Mouse (Mus musculus) adrenal gland, postnatal 25 days (tissue): ENCODE data around the gene Lpar4. TPM values are rescaled to one million over a fixed set of nuclear protein-coding genes. Genes with fewer than 3 reads are reported as not detected.

Experiments
- DNase-seq: peaks from one replicate; pipeline ENCODE4 v3.0.0; 2021; ENCODE audit warnings: mixed read lengths
- long read RNA-seq: library from polyadenylated mRNA; stranded (forward); transcript quantifications from one replicate; pipeline ENCODE4 v2.0.0, GENCODE M21; 2021
- total RNA-seq: library from RNA; stranded (reverse); gene quantifications from 2 replicates; pipeline ENCODE4 v1.2.3, GENCODE M21; 2021

Lpar4 gene
- total RNA-seq: 1.4 and 2.0 TPM in 2 replicates
- long read RNA-seq, full-length matches to known transcripts: 1 of 1 reads
- long read RNA-seq, partial matches to known transcripts: 0 of 1 reads
- long read RNA-seq, other reads (novel, unspliced or antisense): 0 of 1 reads

DNA sequence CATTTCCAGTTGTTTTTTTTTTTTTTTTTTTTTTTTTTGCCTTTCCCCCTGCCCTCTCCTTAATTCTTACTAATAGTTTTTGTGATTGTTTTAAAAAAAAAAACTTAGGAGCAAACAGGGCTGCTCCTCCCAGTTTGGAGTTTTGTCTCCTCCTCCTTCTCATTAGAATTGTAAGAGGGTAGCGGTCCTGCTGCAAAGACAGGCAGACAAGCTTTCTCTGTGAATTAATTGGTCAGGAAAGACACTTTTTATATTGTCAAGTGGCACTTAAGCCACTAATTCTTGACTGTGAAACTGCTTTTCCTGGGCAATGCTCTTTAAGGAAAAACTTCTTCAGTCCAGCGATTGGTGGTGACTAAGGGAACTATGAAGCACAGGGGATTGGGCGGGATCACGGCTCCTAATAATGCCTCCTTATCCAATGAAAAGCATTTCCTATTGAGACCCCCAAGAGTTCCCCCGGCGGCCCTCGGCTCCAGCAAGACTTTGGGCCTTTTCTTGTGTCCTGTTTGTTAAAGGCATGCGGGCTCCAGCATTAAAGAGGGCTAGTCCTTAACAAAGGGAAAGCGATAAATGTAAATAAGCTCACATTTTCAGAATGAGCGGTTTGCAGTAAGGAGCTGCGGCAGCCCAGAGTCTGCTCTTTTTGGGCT, at the start of gene Lpar4:
Lpar4 (plus strand) TSS at position 451 of the 653 bp plus-strand sequence.
- DNase-seq: peak; percentile 2

GRCm38 (mm10) chrX:106871426-106871825, 49.0 kb upstream of the Lpar4 start:
- DNase-seq: no peak

- DNase-seq: no peak
Measured at GRCm38 (mm10) chrX:106871894-106872293, 48.5 kb upstream of the Lpar4 start.

DNA sequence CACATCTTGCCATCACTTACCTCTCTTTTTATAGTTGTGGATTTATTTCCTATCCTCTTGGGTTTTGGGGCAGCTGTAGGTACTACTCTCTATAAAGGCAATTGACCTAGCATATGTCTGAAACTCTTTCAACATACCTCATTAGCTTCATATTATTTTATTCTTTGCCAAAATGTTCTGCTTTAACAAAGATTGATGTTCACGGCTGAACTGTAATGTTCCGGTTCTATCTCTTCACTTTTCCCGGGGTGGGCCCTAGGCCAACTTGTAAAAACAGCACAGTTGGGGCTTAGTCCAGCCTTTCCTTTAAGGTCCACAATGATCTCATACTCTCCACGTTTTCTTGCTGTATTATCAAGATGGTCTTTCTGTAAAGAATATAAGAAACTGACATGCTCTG, 48.1 kb upstream of the Lpar4 start:
- DNase-seq: no peak

DNA sequence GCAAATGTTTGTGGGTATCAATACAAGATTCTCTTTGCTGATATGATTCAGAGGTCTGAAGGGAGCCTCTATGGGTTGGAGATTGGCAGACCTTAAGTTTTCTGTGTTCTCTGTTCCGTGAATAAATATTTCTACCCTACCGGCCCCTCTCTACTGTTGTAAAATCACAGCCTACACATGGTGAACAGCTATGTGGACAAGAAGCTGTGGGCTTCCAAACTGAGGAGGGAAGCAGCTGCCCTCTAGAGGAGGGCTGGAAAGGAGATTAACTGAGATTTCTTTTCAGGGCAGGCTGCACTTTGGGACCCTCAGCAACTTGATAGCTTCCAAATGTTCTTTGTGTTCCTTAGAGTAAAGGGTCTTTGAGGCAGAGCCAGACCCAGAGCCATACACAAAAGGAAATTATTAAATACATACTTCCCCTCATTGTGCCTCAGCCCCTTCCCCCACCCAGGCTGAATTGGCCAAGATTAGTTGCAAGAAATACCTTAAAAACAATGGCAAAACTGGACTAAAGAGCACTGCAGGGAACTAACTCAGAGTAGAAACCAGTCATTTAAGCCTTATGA, 22.6 kb upstream of the Lpar4 start:
- DNase-seq: no peak

DNA sequence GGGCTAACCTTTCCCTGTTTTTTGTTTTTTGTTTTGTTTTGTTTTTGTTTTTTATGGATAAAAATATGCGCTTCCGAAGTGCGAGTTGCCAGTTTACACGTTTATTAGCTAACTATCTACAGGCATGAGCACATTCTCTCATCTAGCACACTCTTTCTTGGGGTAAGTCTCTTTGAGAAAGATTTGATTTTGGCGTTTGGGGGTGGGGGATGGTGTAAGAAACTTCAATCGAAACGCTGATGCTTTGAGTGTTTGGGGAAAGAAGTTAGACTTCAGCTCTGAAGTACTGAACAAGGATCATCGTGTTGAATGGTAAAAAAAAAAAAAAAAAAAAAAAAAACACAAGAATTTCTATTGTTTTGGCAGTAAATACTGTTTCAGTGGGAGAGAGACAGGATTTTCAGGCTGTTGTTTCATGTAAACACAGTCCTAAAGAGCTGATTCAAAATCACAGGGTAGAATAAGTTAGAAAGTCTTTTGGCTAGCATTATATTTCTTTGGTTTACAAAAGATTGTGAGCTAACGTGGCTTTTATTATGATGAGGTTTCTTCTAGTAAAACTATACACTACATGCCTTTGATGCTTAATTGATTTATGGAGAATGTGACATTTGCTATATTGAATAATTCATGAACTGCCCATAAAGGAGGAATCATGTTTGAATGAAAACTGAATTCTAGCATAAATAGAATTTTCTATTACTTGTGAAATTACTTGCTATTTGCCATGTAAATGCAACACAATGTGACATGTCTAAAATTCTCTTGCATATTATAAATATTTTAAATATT, 599 bp downstream of the Lpar4 start:
- DNase-seq: no peak

DNA sequence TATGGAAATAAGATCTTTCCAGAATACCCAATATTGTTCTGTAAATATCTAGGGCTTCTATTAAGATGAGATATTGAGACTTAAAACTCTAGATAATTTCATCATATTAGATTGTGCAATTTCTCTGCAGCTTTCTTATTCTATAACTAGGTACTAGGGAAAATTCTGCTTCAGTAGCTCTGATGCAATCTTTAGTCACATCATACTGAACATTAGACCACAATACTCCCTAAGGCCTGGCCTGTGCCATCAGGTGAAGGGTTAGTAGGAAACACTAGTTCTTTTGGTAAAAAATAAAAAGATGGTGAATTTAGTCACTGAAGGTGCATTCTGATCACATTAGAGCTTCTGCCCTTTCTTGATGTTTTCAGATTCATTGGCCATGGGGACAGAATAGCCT, 4.1 kb downstream of the Lpar4 start:
- DNase-seq: no peak

DNA sequence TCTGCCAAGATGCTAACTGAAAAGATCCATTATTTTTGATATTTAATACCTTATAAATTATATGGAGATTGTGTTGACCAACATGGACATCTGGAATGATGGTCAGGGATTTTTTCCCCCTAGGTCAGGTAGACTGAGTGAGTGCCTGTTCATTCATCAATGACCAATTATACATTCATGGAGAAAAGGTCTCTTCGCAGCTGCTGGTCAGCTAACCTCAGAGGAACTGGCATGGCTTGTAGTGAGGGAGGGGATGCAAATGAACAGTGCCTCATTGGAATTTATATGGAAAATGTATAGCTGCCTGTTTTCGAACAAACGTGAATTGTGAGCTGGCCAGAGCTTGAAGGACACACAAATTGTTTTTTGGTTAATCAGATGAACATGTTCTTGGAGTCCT, 18.9 kb downstream of the Lpar4 start:
- no peak for DNase-seq

DNA sequence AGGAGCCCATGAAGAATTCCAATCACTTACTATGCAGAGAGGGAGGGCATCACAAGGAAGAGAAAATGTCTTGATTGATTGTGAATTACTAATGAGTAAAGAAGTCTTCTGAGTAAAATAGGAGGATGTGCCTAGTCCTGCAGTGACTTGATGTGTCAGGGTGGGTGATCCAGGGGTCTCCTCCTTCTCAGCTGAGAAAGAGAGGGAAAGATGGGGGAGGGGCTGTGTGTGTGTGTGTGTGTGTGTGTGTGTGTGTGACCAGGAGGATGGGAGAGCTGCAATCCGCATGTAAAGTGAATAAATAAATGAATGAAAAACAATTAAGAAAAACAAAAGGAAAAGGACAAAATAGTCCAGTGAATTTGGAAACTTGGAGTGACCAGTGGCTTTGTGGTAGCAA, 30.1 kb downstream of the Lpar4 start:
- no peak for DNase-seq

- DNase-seq: no peak
Measured at GRCm38 (mm10) chrX:106951016-106951415, 30.6 kb downstream of the Lpar4 start.

DNA sequence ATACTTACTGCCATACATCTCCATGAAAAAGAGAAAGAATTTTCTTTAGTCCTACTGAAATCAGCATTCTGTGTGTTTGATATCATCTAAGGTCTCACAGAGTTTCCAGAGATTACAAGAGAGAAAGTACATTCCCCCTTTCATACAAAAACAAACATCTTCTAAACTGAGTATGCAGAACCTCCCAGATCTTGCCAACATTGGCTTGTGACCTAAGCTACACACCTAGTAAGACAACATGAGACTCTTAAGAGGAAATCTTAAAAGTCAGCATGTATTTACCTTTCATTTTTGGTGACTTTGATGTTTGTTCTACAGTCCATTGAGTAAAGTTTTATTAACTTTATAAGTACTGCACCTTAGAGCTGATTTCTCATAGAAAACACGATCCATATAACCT, 33.4 kb downstream of the Lpar4 start:
- no peak for DNase-seq

DNA sequence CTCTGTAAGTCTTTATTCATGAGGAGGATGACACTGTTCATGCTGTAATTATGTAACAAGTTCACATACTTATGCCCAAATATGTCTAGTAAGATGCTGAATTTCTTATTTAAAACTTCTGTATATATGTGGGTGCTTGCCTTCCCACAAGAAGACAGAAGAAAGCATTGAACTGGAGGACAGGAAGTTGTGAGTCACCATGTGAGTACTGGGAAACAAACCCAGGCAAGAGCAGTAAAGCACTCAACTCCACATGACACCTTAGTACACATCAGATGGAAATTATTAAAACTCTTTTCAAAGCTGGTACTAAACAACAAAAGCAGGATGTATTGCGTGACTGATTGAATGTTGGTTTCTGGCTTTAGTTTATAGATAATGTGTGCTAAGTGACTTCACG, 41.8 kb downstream of the Lpar4 start:
- no peak for DNase-seq

DNA sequence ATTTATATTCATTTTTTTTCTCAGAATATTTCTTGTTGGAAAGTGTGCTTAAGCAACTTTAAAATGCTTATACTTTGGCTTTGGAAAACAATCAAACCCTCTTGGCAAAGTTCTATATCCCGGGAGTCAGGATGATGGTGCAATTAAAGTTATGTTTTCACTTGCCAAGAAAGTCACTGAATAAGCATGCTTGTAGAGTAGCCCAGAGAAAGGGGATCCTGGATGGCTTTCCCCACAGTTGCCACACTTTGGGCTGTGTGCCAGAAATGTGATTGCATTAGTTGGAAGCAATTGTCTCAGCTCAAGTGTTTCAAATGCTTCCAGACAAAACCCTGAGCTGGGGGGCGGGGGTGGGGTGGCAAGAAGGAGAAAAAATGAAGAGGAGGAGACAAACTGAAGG, 43.9 kb downstream of the Lpar4 start:
- DNase-seq: peak; percentile 7

Other genes starting within 250 kb of the Lpar4 start
- gene Rtl3, start 80.0 kb upstream of the Lpar4 start, total RNA-seq: 0.09 TPM in 1 of 2 replicates, not detected in the other
- not detected in 2 replicates for gene P2ry10, start 167.9 kb downstream of the Lpar4 start, total RNA-seq
- 1.8 and 2.0 TPM in 2 replicates for gene P2ry10b, start 228.3 kb downstream of the Lpar4 start, total RNA-seq